Mouse (Mus musculus) forebrain, postnatal 0 days (tissue): ENCODE data around the gene Lat. TPM values are rescaled to one million over a fixed set of nuclear protein-coding genes. Genes with fewer than 3 reads are reported as not detected.
"Not testable (repeated sequence)": the region's sequence is repeated elsewhere in the genome, so short reads cannot be mapped to it uniquely, and the experiment has no call there.

ENCODE experiments used
- ATAC-seq: fragments of 200-750 bp; cut with Nextera tagmentation; 2 replicates; pipeline ENCODE4 v1.8.0; 2017; ENCODE audit warnings: mild to moderate bottlenecking, moderate library complexity
- DNase-seq: peaks from one replicate; pipeline ENCODE4 v3.0.0-alpha.2; 2015
- H3K27ac ChIP-seq: fragments of 300-500 bp; sonication (generic); 2 replicates; pipeline ENCODE4 v1.5.1; 2014; ENCODE audit warnings: low read depth, mild to moderate bottlenecking, antibody characterized with exemption, low read length, moderate library complexity, mixed read lengths
- H3K27me3 ChIP-seq: fragments of 300-500 bp; sonication (generic); 2 replicates; pipeline ENCODE4 v1.6.1; 2014; ENCODE audit warnings: mild to moderate bottlenecking, low read length, mixed read lengths; ENCODE audit not compliant: insufficient read depth
- H3K36me3 ChIP-seq: fragments of 300-500 bp; sonication (generic); 2 replicates; pipeline ENCODE4 v1.6.1; 2014; ENCODE audit warnings: mild to moderate bottlenecking, moderate library complexity; ENCODE audit not compliant: insufficient read depth
- H3K4me1 ChIP-seq: fragments of 300-500 bp; sonication (generic); 2 replicates; pipeline ENCODE4 v1.6.1; 2014; ENCODE audit warnings: antibody characterized with exemption; ENCODE audit not compliant: insufficient read depth
- H3K4me2 ChIP-seq: fragments of 300-500 bp; sonication (generic); 2 replicates; pipeline ENCODE4 v1.6.1; 2014; ENCODE audit warnings: low read depth, mild to moderate bottlenecking, moderate library complexity
- H3K4me3 ChIP-seq: fragments of 300-500 bp; sonication (generic); 2 replicates; pipeline ENCODE4 v1.5.1; 2014; ENCODE audit warnings: low read depth, low read length, mixed read lengths
- H3K9ac ChIP-seq: fragments of 300-500 bp; sonication (generic); 2 replicates; pipeline ENCODE4 v1.6.1; 2014; ENCODE audit warnings: mild to moderate bottlenecking
- H3K9me3 ChIP-seq: fragments of 300-500 bp; sonication (generic); 2 replicates; pipeline ENCODE4 v1.6.1; 2016; ENCODE audit warnings: low read length
- CTCF ChIP-seq: sonication (generic); IDR thresholded peaks from 2 replicates; pipeline ENCODE4 v1.5.1; 2016; ENCODE audit warnings: antibody characterized with exemption, control low read depth, low read depth
- WGBS: fragments of 180-500 bp; shearing (Covaris S2); extraction: QIAGEN DNeasy Blood & Tissue Kit; methylation state at CpG from one replicate; pipeline ENCODE4 v1.1.7; 2014; 5-methylcytosine and 5-hydroxymethylcytosine counted together
- polyA plus RNA-seq: library from polyadenylated mRNA; unstranded; fragments of >200 nt; fragmentation: Nextera tagmentation; extraction: Ambion mirVana; gene quantifications from 2 replicates; pipeline ENCODE4 v1.2.1, GENCODE M21; 2015
- total RNA-seq: library from RNA; depleted of rRNA; stranded (reverse); fragments of >200 nt; gene quantifications from 2 replicates; pipeline ENCODE4 v1.2.3, GENCODE M21; 2014

Gene Lat
- total and polyA plus RNA-seq, 2 experiments from 2014 or later, result 0.38 to 1.4 TPM

GRCm38 (mm10) chr7:126335556-126335955, 33.8 kb downstream of the Lat start:
- peak; percentile 43 for TF ChIP-seq CTCF
- no peaks in the 10 kb centered on the region for H3K4me1 ChIP-seq
- no peak overlapping the region for H3K9ac ChIP-seq
- no peaks in the 10 kb centered on the region for H3K9me3 ChIP-seq
- no peak for DNase-seq
- H3K27me3 ChIP-seq, result no peaks in the 10 kb centered on the region
- no peak for ATAC-seq
- no peak overlapping the region for H3K4me2 ChIP-seq
- no peaks in the 10 kb centered on the region for H3K36me3 ChIP-seq
- no peak overlapping the region for H3K4me3 ChIP-seq
- 89% methylated on average over 1 of the region's 1 CpGs for WGBS
- H3K27ac ChIP-seq, result no peak overlapping the region

GRCm38 (mm10) chr7:126332691-126333090, 36.7 kb downstream of the Lat start:
- H3K9me3 ChIP-seq, result no peaks in the 10 kb centered on the region
- 78% methylated on average over 3 of the region's 3 CpGs for whole genome bisulfite sequencing
- no peaks in the 10 kb centered on the region for H3K4me1 ChIP-seq
- H3K4me3 ChIP-seq, result no peak overlapping the region
- H3K9ac ChIP-seq, result no peak overlapping the region
- H3K4me2 ChIP-seq, result no peak overlapping the region
- ATAC-seq (no peak), DNase-seq (no peak)
- H3K27me3 ChIP-seq, result no peaks in the 10 kb centered on the region
- H3K36me3 ChIP-seq, result no peaks in the 10 kb centered on the region
- no peak overlapping the region for H3K27ac ChIP-seq
- TF ChIP-seq CTCF, result peak; percentile 12; the same call in 1 of the 2 replicates

GRCm38 (mm10) chr7:126330693-126331092, 38.7 kb downstream of the Lat start:
- no peak overlapping the region for H3K27ac ChIP-seq
- H3K36me3 ChIP-seq, result no peaks in the 10 kb centered on the region
- peaks cover 5% of the 10 kb centered on the region for H3K27me3 ChIP-seq
- H3K9ac ChIP-seq, result no peak overlapping the region
- no peak overlapping the region for H3K4me3 ChIP-seq
- H3K4me1 ChIP-seq, result no peaks in the 10 kb centered on the region
- no peaks in the 10 kb centered on the region for H3K9me3 ChIP-seq
- H3K4me2 ChIP-seq, result no peak overlapping the region
- DNase-seq, result no peak
- no peak for TF ChIP-seq CTCF
- 70% methylated on average over 2 of the region's 2 CpGs for WGBS
- ATAC-seq, result no peak

- 92% methylated on average over 9 of the region's 9 CpGs for WGBS
Measured at GRCm38 (mm10) chr7:126329907-126330645, 39.3 kb downstream of the Lat start.

GRCm38 (mm10) chr7:126328848-126329247, 40.5 kb downstream of the Lat start:
- H3K27ac ChIP-seq, H3K4me1 ChIP-seq, H3K36me3 ChIP-seq, H3K4me3 ChIP-seq, H3K4me2 ChIP-seq, H3K27me3 ChIP-seq, H3K9me3 ChIP-seq, ATAC-seq, DNase-seq, H3K9ac ChIP-seq: not testable (repeated sequence)
- 90% methylated on average over 5 of the region's 6 CpGs for WGBS

More at GRCm38 (mm10) chr7:126329907-126330645, 39.3 kb downstream of the Lat start:
- no peak overlapping the region for H3K4me3 ChIP-seq
- no peaks in the 10 kb centered on the region for H3K36me3 ChIP-seq
- no peak overlapping the region for H3K27ac ChIP-seq
- no peak for ATAC-seq
- DNase-seq, result no peak
- H3K4me1 ChIP-seq, result no peaks in the 10 kb centered on the region
- no peak for TF ChIP-seq CTCF
- no peaks in the 10 kb centered on the region for H3K9me3 ChIP-seq
- no peak overlapping the region for H3K9ac ChIP-seq
- no peak overlapping the region for H3K4me2 ChIP-seq
- peaks cover 5% of the 10 kb centered on the region for H3K27me3 ChIP-seq

- H3K9me3 ChIP-seq, H3K27ac ChIP-seq, H3K4me3 ChIP-seq, H3K4me1 ChIP-seq, H3K27me3 ChIP-seq, H3K36me3 ChIP-seq, H3K4me2 ChIP-seq, ATAC-seq, DNase-seq, H3K9ac ChIP-seq: not testable (repeated sequence)
- WGBS, result 21% methylated on average over 9 of the region's 9 CpGs
Measured at GRCm38 (mm10) chr7:126325576-126326273, 43.6 kb downstream of the Lat start.

GRCm38 (mm10) chr7:126324791-126325190, 44.6 kb downstream of the Lat start:
- H3K4me2 ChIP-seq, result no peak overlapping the region
- H3K4me1 ChIP-seq, result no peaks in the 10 kb centered on the region
- H3K27me3 ChIP-seq, result peaks cover 5% of the 10 kb centered on the region
- WGBS, result 49% methylated on average over 3 of the region's 3 CpGs
- ATAC-seq (no peak), DNase-seq (no peak)
- H3K9ac ChIP-seq, result no peak overlapping the region
- no peak overlapping the region for H3K4me3 ChIP-seq
- TF ChIP-seq CTCF, result no peak
- H3K36me3 ChIP-seq, result no peaks in the 10 kb centered on the region
- H3K9me3 ChIP-seq, result no peaks in the 10 kb centered on the region
- H3K27ac ChIP-seq, result no peak overlapping the region
